8 mouse cellular contexts compared by ENCODE assay signal in the genomic region with DNA sequence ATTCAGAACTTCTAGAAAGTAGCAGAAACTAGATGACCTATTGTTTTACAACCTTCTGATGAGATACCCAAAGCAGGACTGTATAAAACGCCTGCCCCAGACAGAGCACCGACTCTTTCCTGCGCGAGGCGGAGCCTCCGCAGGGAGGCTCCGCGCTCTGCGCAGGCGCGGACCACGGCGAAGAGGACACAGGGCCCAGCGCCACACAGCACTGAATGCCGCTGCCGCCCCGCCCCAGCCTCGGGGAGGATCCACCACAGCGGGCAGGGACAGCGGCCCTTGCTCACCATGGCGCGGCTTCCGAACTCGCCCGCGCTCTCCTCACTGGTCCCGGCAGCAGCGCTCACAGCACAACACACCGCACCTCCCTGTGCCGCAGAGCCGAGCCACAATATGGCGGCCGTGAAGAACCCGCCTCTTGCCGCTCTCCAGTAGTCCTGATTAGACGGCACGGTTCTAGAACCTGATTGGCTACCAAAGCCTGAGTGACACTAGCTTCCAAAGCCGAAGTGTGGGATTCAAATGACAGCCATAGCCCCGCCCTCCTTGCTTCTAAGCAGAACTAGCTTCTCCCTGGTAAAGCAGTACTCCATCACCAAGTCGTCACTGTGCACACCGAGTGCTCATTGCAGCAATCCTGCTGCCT. TPM values are rescaled to one million over a fixed set of nuclear protein-coding genes. Genes with fewer than 3 reads are reported as not detected.
DNase-seq lines count a peak whose midpoint lies in the region; ATAC-seq lines count a peak whose summit lies in the region.

Gm20422 (minus strand) TSS at position 384 of the 646 bp plus-strand sequence.

- peak; percentile 90 for DNase-seq in T-cell, adult 2 months (ENCODE audit: low spot score)
- peak; percentile 85 to 88 for DNase-seq in cerebellum, postnatal 36 days
- peak; percentile 87 to 90 for DNase-seq in frontal cortex, postnatal 36 days (ENCODE audit: low spot score in 2 of 2)
- peak; percentile 91 for DNase-seq in left cerebral cortex, adult 11 months (ENCODE audit: low spot score)
- peak; percentile 91 to 94 for DNase-seq in lung, postnatal 4 days
- DNase-seq in retina, postnatal 7 days (ENCODE audit: low read depth, low spot score) = peak; percentile 91
- peak; percentile 86 for DNase-seq in urinary bladder, adult 2 months (ENCODE audit: low spot score)

- H3K27ac ChIP-seq in hindbrain, embryonic 15.5 days (replicated peaks) = peak within 1 kb of the TSS; percentile 100

- peak within 1 kb of the TSS; percentile 69 for H3K4me2 ChIP-seq in hindbrain, embryonic 15.5 days

- H3K36me3 ChIP-seq in hindbrain, embryonic 15.5 days = no peaks in the 10 kb centered on the region

- no peaks in the 10 kb centered on the region for H3K9me3 ChIP-seq in hindbrain, embryonic 15.5 days

- H3K4me3 ChIP-seq in hindbrain, embryonic 15.5 days = peak within 1 kb of the TSS; percentile 70

- under 1% methylated on average over 41 of the region's 41 CpGs for WGBS in hindbrain, embryonic 15.5 days

- peak within 1 kb of the TSS; percentile 96 for H3K9ac ChIP-seq in hindbrain, embryonic 15.5 days

- H3K4me1 ChIP-seq in hindbrain, embryonic 15.5 days (replicated peaks) = peaks cover 37% of the 10 kb centered on the region

- H3K27me3 ChIP-seq in hindbrain, embryonic 15.5 days = no peaks in the 10 kb centered on the region

- peak; percentile 99 for ATAC-seq in hindbrain, embryonic 15.5 days (ENCODE audit: low FRiP score, low read depth)

RNA-seq across cellular contexts. Expression of gene Gm20422, which starts in this region (rescaled TPM):
- 1.2 TPM in 1 of 2 replicates, not detected in the other for polyA plus RNA-seq in hindbrain, embryonic 15.5 days (2015; fragmentation: Nextera tagmentation; extraction: Ambion mirVana)
- 0.11 TPM in 1 of 2 replicates, not detected in the other for polyA plus RNA-seq in urinary bladder, adult 2 months (2012; rRNA removed)

Comparison
In these comparisons a context has a peak if more than half of its experiments do, and no peak if none do; other contexts are left out.
1. Peak in every context shown above with its lines: DNase-seq, ATAC-seq, H3K4me3 ChIP-seq and H3K27ac ChIP-seq.
2. Peak in DNase-seq in urinary bladder, adult 2 months; RNA of the gene not detected or under 1 TPM.